Mouse (Mus musculus): ENCODE measurements at regions not wholly inside any gene's neighbourhood (a gene's known extent, or its start where the extent isn't known, plus 50 kb on each side); places are given as distances from the start of the nearest gene placed in this dataset.

DNA sequence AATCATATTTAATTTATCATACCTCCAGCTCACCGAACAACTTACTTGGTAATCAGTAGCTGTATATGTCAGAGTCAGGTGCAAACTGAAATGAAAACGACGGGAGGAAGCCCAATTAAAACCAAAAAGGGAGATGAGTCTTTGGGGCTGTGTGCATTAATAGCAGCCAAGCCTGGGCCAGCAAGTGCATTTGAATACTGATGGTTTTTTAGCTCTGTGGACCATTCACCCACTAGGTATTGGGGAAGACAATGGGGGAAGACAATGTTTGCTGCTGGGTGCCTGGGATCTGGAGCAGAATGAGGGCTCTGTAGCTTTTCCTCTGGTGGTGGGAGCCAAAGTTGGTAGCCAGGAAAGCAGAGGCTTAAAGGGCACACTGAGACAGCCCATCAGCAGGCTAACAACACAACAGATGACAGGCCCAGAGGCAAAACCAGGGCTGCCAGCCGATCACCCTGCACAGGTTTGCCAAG is 429.6 kb upstream of the Klf12 start:
- no peak overlapping the region for H3K4me3 ChIP-seq (ENCODE audit: insufficient read depth, poor library complexity, severe bottlenecking)
- H3K36me3 ChIP-seq (ENCODE audit: control insufficient read depth, insufficient read depth): no peaks in the 10 kb centered on the region
- H3K27me3 ChIP-seq (ENCODE audit: control insufficient read depth, insufficient read depth, insufficient read length): no peaks in the 10 kb centered on the region
- no peaks in the 10 kb centered on the region for H3K79me2 ChIP-seq (ENCODE audit: control insufficient read depth, insufficient read depth)
- H3ac ChIP-seq (ENCODE audit: control insufficient read depth, insufficient read length, low read depth): no peak overlapping the region
- TF ChIP-seq MYOD1 (IDR thresholded peaks at IDR 0.05; ENCODE audit: control insufficient read depth, insufficient read length, low read depth): no peak
- no peak for TF ChIP-seq MYOG (IDR thresholded peaks at IDR 0.05; ENCODE audit: control insufficient read depth, extremely low read depth, insufficient read length)
- no peak for TF ChIP-seq CTCF (IDR thresholded peaks at IDR 0.05; ENCODE audit: control insufficient read depth, insufficient read depth, insufficient read length)
- no peak for TF ChIP-seq FOSL1 (IDR thresholded peaks at IDR 0.05; ENCODE audit: insufficient read depth, low read length, poor library complexity, severe bottlenecking)
- TF ChIP-seq USF1 (IDR thresholded peaks at IDR 0.05; ENCODE audit: low read depth): no peak
- TF ChIP-seq CEBPB (IDR thresholded peaks at IDR 0.05; ENCODE audit: low read depth): no peak
- no peak for TF ChIP-seq MAX (IDR thresholded peaks at IDR 0.05)
- H3K79me3 ChIP-seq (ENCODE audit: low read depth): no peaks in the 10 kb centered on the region

DNA sequence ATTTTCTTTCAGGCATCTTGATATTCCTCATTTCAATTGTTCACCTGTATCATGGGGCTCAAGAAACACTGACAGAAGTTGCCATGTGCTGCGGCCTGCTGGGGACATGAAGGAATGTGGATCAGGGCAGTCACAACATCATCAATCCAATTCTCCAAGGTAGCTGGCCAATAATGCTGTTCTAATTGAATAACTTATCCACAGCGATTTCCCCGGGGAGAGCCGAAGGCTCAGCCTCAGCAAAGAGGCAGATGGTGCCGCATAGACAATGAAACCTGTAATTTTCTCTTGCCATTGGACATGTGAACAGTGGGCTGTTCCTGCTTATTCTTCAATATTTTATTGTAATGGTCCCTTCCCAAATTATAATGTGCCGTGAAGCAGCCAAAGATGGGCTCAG is 429.1 kb upstream of the Klf12 start:
- no peak overlapping the region for H3K4me3 ChIP-seq (ENCODE audit: insufficient read depth, poor library complexity, severe bottlenecking)
- no peak overlapping the region for H3ac ChIP-seq (ENCODE audit: control insufficient read depth, insufficient read length, low read depth)
- H3K79me3 ChIP-seq (ENCODE audit: low read depth): no peaks in the 10 kb centered on the region
- no peak for TF ChIP-seq CTCF (IDR thresholded peaks at IDR 0.05; ENCODE audit: control insufficient read depth, insufficient read depth, insufficient read length)
- TF ChIP-seq FOSL1 (IDR thresholded peaks at IDR 0.05; ENCODE audit: insufficient read depth, low read length, poor library complexity, severe bottlenecking): no peak
- no peak for TF ChIP-seq MYOD1 (IDR thresholded peaks at IDR 0.05; ENCODE audit: control insufficient read depth, insufficient read length, low read depth)
- no peak for TF ChIP-seq USF1 (IDR thresholded peaks at IDR 0.05; ENCODE audit: low read depth)
- no peak for TF ChIP-seq CEBPB (IDR thresholded peaks at IDR 0.05; ENCODE audit: low read depth)
- TF ChIP-seq MYOG (IDR thresholded peaks at IDR 0.05; ENCODE audit: control insufficient read depth, extremely low read depth, insufficient read length): no peak
- no peaks in the 10 kb centered on the region for H3K79me2 ChIP-seq (ENCODE audit: control insufficient read depth, insufficient read depth)
- H3K27me3 ChIP-seq (ENCODE audit: control insufficient read depth, insufficient read depth, insufficient read length): no peaks in the 10 kb centered on the region
- H3K36me3 ChIP-seq (ENCODE audit: control insufficient read depth, insufficient read depth): no peaks in the 10 kb centered on the region

GRCm38 (mm10) chr14:100665361-100665955 is 381.0 kb upstream of the Klf12 start:
- no peak overlapping the region for H3ac ChIP-seq (ENCODE audit: control insufficient read depth, insufficient read length, low read depth)
- H3K79me2 ChIP-seq (ENCODE audit: control insufficient read depth, insufficient read depth): no peaks in the 10 kb centered on the region
- no peaks in the 10 kb centered on the region for H3K27me3 ChIP-seq (ENCODE audit: control insufficient read depth, insufficient read depth, insufficient read length)
- H3K36me3 ChIP-seq (ENCODE audit: control insufficient read depth, insufficient read depth): no peaks in the 10 kb centered on the region
- TF ChIP-seq MAX (IDR thresholded peaks at IDR 0.05): no peak
- no peak for TF ChIP-seq FOSL1 (IDR thresholded peaks at IDR 0.05; ENCODE audit: insufficient read depth, low read length, poor library complexity, severe bottlenecking)
- TF ChIP-seq USF1 (IDR thresholded peaks at IDR 0.05; ENCODE audit: low read depth): no peak
- TF ChIP-seq MYOG (IDR thresholded peaks at IDR 0.05; ENCODE audit: control insufficient read depth, extremely low read depth, insufficient read length): no peak
- no peak for TF ChIP-seq MYOD1 (IDR thresholded peaks at IDR 0.05; ENCODE audit: control insufficient read depth, insufficient read length, low read depth)
- no peak for TF ChIP-seq CEBPB (IDR thresholded peaks at IDR 0.05; ENCODE audit: low read depth)
- TF ChIP-seq CTCF (IDR thresholded peaks at IDR 0.05; ENCODE audit: control insufficient read depth, insufficient read depth, insufficient read length): no peak
- no peaks in the 10 kb centered on the region for H3K79me3 ChIP-seq (ENCODE audit: low read depth)
- H3K4me3 ChIP-seq (ENCODE audit: insufficient read depth, poor library complexity, severe bottlenecking): no peak overlapping the region

DNA sequence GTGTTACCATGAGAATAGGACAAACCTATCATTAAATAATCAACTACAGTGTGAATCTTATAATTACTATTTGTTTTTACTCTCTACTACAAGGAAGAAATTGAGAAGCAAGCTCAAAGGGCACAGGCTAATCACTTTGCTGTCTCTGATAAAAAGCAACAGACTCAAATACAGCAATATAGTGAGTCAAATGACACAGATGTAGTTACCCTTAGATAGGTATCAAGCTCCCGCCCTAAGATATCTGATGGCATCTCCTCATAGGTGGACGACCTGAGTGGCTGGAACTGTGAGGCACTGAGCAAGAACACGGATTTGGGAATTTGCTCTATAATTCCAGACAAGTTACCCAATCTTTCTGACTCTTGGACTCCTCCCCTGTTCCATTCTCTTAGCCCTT is 379.7 kb upstream of the Klf12 start:
- no peak overlapping the region for H3ac ChIP-seq (ENCODE audit: control insufficient read depth, insufficient read length, low read depth)
- TF ChIP-seq FOSL1 (IDR thresholded peaks at IDR 0.05; ENCODE audit: insufficient read depth, low read length, poor library complexity, severe bottlenecking): no peak

GRCm38 (mm10) chr14:100642076-100642475 is 357.6 kb upstream of the Klf12 start:
- no peak overlapping the region for H3ac ChIP-seq (ENCODE audit: control insufficient read depth, insufficient read length, low read depth)
- no peaks in the 10 kb centered on the region for H3K79me2 ChIP-seq (ENCODE audit: control insufficient read depth, insufficient read depth)
- H3K4me3 ChIP-seq (ENCODE audit: insufficient read depth, poor library complexity, severe bottlenecking): no peak overlapping the region
- TF ChIP-seq MYOD1 (IDR thresholded peaks at IDR 0.05; ENCODE audit: control insufficient read depth, insufficient read length, low read depth): no peak
- TF ChIP-seq MYOG (IDR thresholded peaks at IDR 0.05; ENCODE audit: control insufficient read depth, extremely low read depth, insufficient read length): no peak
- TF ChIP-seq USF1 (IDR thresholded peaks at IDR 0.05; ENCODE audit: low read depth): no peak
- no peak for TF ChIP-seq MAX (IDR thresholded peaks at IDR 0.05)
- TF ChIP-seq FOSL1 (IDR thresholded peaks at IDR 0.05; ENCODE audit: insufficient read depth, low read length, poor library complexity, severe bottlenecking): no peak
- TF ChIP-seq CEBPB (IDR thresholded peaks at IDR 0.05; ENCODE audit: low read depth): no peak
- no peak for TF ChIP-seq CTCF (IDR thresholded peaks at IDR 0.05; ENCODE audit: control insufficient read depth, insufficient read depth, insufficient read length)
- no peaks in the 10 kb centered on the region for H3K27me3 ChIP-seq (ENCODE audit: control insufficient read depth, insufficient read depth, insufficient read length)
- no peaks in the 10 kb centered on the region for H3K79me3 ChIP-seq (ENCODE audit: low read depth)
- no peaks in the 10 kb centered on the region for H3K36me3 ChIP-seq (ENCODE audit: control insufficient read depth, insufficient read depth)

More for the DNA sequence above, 379.7 kb upstream of the Klf12 start:
- no peaks in the 10 kb centered on the region for H3K27me3 ChIP-seq (ENCODE audit: control insufficient read depth, insufficient read depth, insufficient read length)
- H3K79me3 ChIP-seq (ENCODE audit: low read depth): no peaks in the 10 kb centered on the region
- no peak overlapping the region for H3K4me3 ChIP-seq (ENCODE audit: insufficient read depth, poor library complexity, severe bottlenecking)
- H3K36me3 ChIP-seq (ENCODE audit: control insufficient read depth, insufficient read depth): no peaks in the 10 kb centered on the region
- H3K79me2 ChIP-seq (ENCODE audit: control insufficient read depth, insufficient read depth): no peaks in the 10 kb centered on the region

DNA sequence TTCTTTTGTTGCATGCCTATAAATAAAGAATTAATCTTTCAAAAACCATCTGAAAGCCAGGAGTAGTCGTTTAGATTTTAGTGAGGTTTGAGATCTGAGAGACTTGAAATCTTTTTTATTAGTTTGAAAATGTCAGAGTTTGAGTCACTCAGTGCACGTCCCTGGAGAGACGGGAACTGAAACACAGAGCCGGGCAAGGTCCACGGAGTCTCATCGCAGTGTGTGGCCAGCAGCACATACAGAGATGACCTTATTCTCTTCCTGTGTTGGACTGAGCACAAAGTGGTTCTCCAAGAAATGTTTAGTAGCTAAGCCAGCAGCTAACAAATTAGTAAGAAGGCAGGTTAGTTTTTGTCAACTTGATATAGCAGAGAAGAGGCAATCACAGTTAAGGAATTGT is 350.0 kb upstream of the Klf12 start:
- H3ac ChIP-seq (ENCODE audit: control insufficient read depth, insufficient read length, low read depth): no peak overlapping the region
- H3K4me3 ChIP-seq (ENCODE audit: insufficient read depth, poor library complexity, severe bottlenecking): no peak overlapping the region
- no peaks in the 10 kb centered on the region for H3K36me3 ChIP-seq (ENCODE audit: control insufficient read depth, insufficient read depth)
- H3K27me3 ChIP-seq (ENCODE audit: control insufficient read depth, insufficient read depth, insufficient read length): no peaks in the 10 kb centered on the region
- no peaks in the 10 kb centered on the region for H3K79me2 ChIP-seq (ENCODE audit: control insufficient read depth, insufficient read depth)
- TF ChIP-seq CEBPB (IDR thresholded peaks at IDR 0.05; ENCODE audit: low read depth): no peak
- TF ChIP-seq MAX (IDR thresholded peaks at IDR 0.05): no peak
- no peak for TF ChIP-seq USF1 (IDR thresholded peaks at IDR 0.05; ENCODE audit: low read depth)
- TF ChIP-seq CTCF (IDR thresholded peaks at IDR 0.05; ENCODE audit: control insufficient read depth, insufficient read depth, insufficient read length): no peak
- no peak for TF ChIP-seq MYOG (IDR thresholded peaks at IDR 0.05; ENCODE audit: control insufficient read depth, extremely low read depth, insufficient read length)
- no peak for TF ChIP-seq FOSL1 (IDR thresholded peaks at IDR 0.05; ENCODE audit: insufficient read depth, low read length, poor library complexity, severe bottlenecking)
- H3K79me3 ChIP-seq (ENCODE audit: low read depth): no peaks in the 10 kb centered on the region

All from C2C12 (cell line).